Mouse (Mus musculus): Measurements from ENCODE around the gene Tas1r3. TPM values are rescaled to one million over a fixed set of nuclear protein-coding genes. Genes with fewer than 3 reads are reported as not detected.
A peak's percentile ranks its signal among the peaks of the same experiment; 100 is the strongest.

Gene Tas1r3
- polyA plus RNA-seq, 1 experiment from 2014 or later: 0.16 TPM

- H3K36me3 ChIP-seq (ENCODE audit: insufficient read depth): peaks cover 53% of the 10 kb centered on the region
- no peaks in the 10 kb centered on the region for H3K9me3 ChIP-seq (ENCODE audit: low read depth, low read length)
- H3K4me3 ChIP-seq (ENCODE audit: low read depth, low read length): no peak overlapping the region
- no peak overlapping the region for H3K9ac ChIP-seq
- no peak overlapping the region for H3K27ac ChIP-seq (ENCODE audit: low read depth)
- 78% methylated on average over 5 of the region's 5 CpGs for WGBS
- peaks cover 6% of the 10 kb centered on the region for H3K4me1 ChIP-seq (ENCODE audit: insufficient read depth)
- no peak for ATAC-seq (ENCODE audit: insufficient read depth)
- DNase-seq: no peak
- TF ChIP-seq CTCF (IDR thresholded peaks at IDR 0.05; ENCODE audit: low read depth): no peak
- H3K27me3 ChIP-seq (ENCODE audit: insufficient read depth, low read length): no peaks in the 10 kb centered on the region
- no peak overlapping the region for H3K4me2 ChIP-seq
Observed at GRCm38 (mm10) chr4:155889316-155889715, 26.2 kb upstream of the Tas1r3 start.

GRCm38 (mm10) chr4:155888181-155888580, 25.0 kb upstream of the Tas1r3 start:
- 92% methylated on average over 9 of the region's 9 CpGs for WGBS
- H3K27me3 ChIP-seq (ENCODE audit: insufficient read depth, low read length): no peaks in the 10 kb centered on the region
- DNase-seq: no peak
- H3K27ac ChIP-seq (ENCODE audit: low read depth): no peak overlapping the region
- H3K4me2 ChIP-seq: no peak overlapping the region
- H3K9ac ChIP-seq: no peak overlapping the region
- ATAC-seq (ENCODE audit: insufficient read depth): no peak
- no peak overlapping the region for H3K4me3 ChIP-seq (ENCODE audit: low read depth, low read length)
- TF ChIP-seq CTCF (IDR thresholded peaks at IDR 0.05; ENCODE audit: low read depth): no peak
- H3K4me1 ChIP-seq (ENCODE audit: insufficient read depth): 0 out of 2 replicates have a peak, but pooled peaks cover under 1% of the 10 kb centered on the region
- peaks cover 60% of the 10 kb centered on the region for H3K36me3 ChIP-seq (ENCODE audit: insufficient read depth)
- no peaks in the 10 kb centered on the region for H3K9me3 ChIP-seq (ENCODE audit: low read depth, low read length)

GRCm38 (mm10) chr4:155887674-155888073, 24.5 kb upstream of the Tas1r3 start:
- no peaks in the 10 kb centered on the region for H3K9me3 ChIP-seq (ENCODE audit: low read depth, low read length)
- H3K9ac ChIP-seq: no peak overlapping the region; the same call in 1 of the 2 replicates
- H3K36me3 ChIP-seq (ENCODE audit: insufficient read depth): peaks cover 60% of the 10 kb centered on the region
- 88% methylated on average over 10 of the region's 10 CpGs for WGBS
- no peak for TF ChIP-seq CTCF (IDR thresholded peaks at IDR 0.05; ENCODE audit: low read depth)
- H3K27me3 ChIP-seq (ENCODE audit: insufficient read depth, low read length): no peaks in the 10 kb centered on the region
- DNase-seq (no peak), ATAC-seq (ENCODE audit: insufficient read depth) (no peak)
- H3K4me3 ChIP-seq (ENCODE audit: low read depth, low read length): no peak overlapping the region
- no peak overlapping the region for H3K27ac ChIP-seq (ENCODE audit: low read depth)
- no peak overlapping the region for H3K4me2 ChIP-seq
- no peaks in the 10 kb centered on the region for H3K4me1 ChIP-seq (ENCODE audit: insufficient read depth)

- Histone ChIP-seq H3K9ac (no peak overlapping the region), H3K9me3 (ENCODE audit: low read depth, low read length) (no peaks in the 10 kb centered on the region), H3K36me3 (ENCODE audit: insufficient read depth) (peaks cover 60% of the 10 kb centered on the region), H3K27me3 (ENCODE audit: insufficient read depth, low read length) (no peaks in the 10 kb centered on the region), H3K27ac (ENCODE audit: low read depth) (no peak overlapping the region), H3K4me3 (ENCODE audit: low read depth, low read length) (no peak overlapping the region), H3K4me1 (ENCODE audit: insufficient read depth) (no peaks in the 10 kb centered on the region), H3K4me2 (no peak overlapping the region)
- 92% methylated on average over 5 of the region's 5 CpGs for WGBS
- no peak for TF ChIP-seq CTCF (IDR thresholded peaks at IDR 0.05; ENCODE audit: low read depth)
- ATAC-seq (ENCODE audit: insufficient read depth) (no peak), DNase-seq (no peak)
Observed at GRCm38 (mm10) chr4:155886330-155886729, 23.2 kb upstream of the Tas1r3 start.

DNA sequence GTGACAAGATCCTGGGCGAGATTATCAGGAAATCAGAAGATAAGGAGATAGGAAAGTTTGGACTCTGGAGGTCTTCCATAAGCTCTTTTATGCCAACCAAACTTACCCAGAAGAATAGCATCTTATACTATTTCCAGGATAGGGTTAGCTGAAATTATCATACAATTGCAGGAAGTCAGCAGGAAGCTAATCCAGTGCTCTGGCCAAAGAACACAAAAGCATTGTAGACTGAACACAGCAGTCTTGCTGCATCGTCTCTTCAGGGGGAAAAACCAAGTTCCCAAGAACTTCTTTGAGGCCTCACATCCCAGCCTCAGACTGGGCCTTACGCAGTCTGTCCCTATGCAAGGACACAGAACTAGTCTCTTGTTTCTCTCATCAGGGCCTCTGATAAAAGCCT, 20.4 kb upstream of the Tas1r3 start:
- peak overlapping the region; percentile 67; the same call in 1 of the 2 replicates for H3K27ac ChIP-seq (ENCODE audit: low read depth)
- H3K4me1 ChIP-seq (ENCODE audit: insufficient read depth): no peaks in the 10 kb centered on the region
- WGBS: 80% methylated on average over 3 of the region's 3 CpGs
- H3K4me3 ChIP-seq (ENCODE audit: low read depth, low read length): no peak overlapping the region
- H3K9me3 ChIP-seq (ENCODE audit: low read depth, low read length): no peaks in the 10 kb centered on the region
- H3K9ac ChIP-seq: no peak overlapping the region
- TF ChIP-seq CTCF (IDR thresholded peaks at IDR 0.05; ENCODE audit: low read depth): no peak
- peaks cover 47% of the 10 kb centered on the region for H3K36me3 ChIP-seq (ENCODE audit: insufficient read depth)
- peak; percentile 34 for DNase-seq
- no peak for ATAC-seq (ENCODE audit: insufficient read depth)
- H3K4me2 ChIP-seq: no peak overlapping the region
- no peaks in the 10 kb centered on the region for H3K27me3 ChIP-seq (ENCODE audit: insufficient read depth, low read length)

GRCm38 (mm10) chr4:155871404-155871803, 8.2 kb upstream of the Tas1r3 start:
- 83% methylated on average over 7 of the region's 7 CpGs for WGBS
- peaks cover 4% of the 10 kb centered on the region; the same call in 1 of the 2 replicates for H3K4me1 ChIP-seq (ENCODE audit: insufficient read depth)
- H3K4me3 ChIP-seq (ENCODE audit: low read depth, low read length): no peak overlapping the region
- H3K9me3 ChIP-seq (ENCODE audit: low read depth, low read length): no peaks in the 10 kb centered on the region
- no peak overlapping the region for H3K27ac ChIP-seq (ENCODE audit: low read depth)
- no peaks in the 10 kb centered on the region for H3K27me3 ChIP-seq (ENCODE audit: insufficient read depth, low read length)
- H3K36me3 ChIP-seq (ENCODE audit: insufficient read depth): peaks cover 48% of the 10 kb centered on the region
- no peak for TF ChIP-seq CTCF (IDR thresholded peaks at IDR 0.05; ENCODE audit: low read depth)
- no peak overlapping the region for H3K9ac ChIP-seq
- ATAC-seq (ENCODE audit: insufficient read depth): no peak
- DNase-seq: no peak
- no peak overlapping the region for H3K4me2 ChIP-seq

GRCm38 (mm10) chr4:155869317-155870033, 6.3 kb upstream of the Tas1r3 start, which contains the start of the genes Cptp and Ints11:
Cptp (minus strand) TSS chr4:155869440.
Ints11 (plus strand) TSS chr4:155869546.
- H3K4me1 ChIP-seq (ENCODE audit: insufficient read depth): peaks cover 4% of the 10 kb centered on the region; the same call in 1 of the 2 replicates
- H3K36me3 ChIP-seq (ENCODE audit: insufficient read depth): peaks cover 42% of the 10 kb centered on the region
- no peaks in the 10 kb centered on the region for H3K27me3 ChIP-seq (ENCODE audit: insufficient read depth, low read length)
- ATAC-seq (ENCODE audit: insufficient read depth) (peak; percentile 98), DNase-seq (peak; percentile 97)
- H3K4me2 ChIP-seq: peak within 1 kb of the TSS; percentile 96
- peak; percentile 20; the same call in 1 of the 2 replicates for TF ChIP-seq CTCF (IDR thresholded peaks at IDR 0.05; ENCODE audit: low read depth)
- peak within 1 kb of the TSS; percentile 66 for H3K4me3 ChIP-seq (ENCODE audit: low read depth, low read length)
- H3K27ac ChIP-seq (ENCODE audit: low read depth): 0 out of 2 replicates have a peak within 1 kb of the TSS, but pooled peaks have one; percentile 30
- H3K9ac ChIP-seq: peak within 1 kb of the TSS; percentile 71
- WGBS: under 1% methylated on average over 63 of the region's 63 CpGs
- no peaks in the 10 kb centered on the region for H3K9me3 ChIP-seq (ENCODE audit: low read depth, low read length)
